Mouse (Mus musculus) left cerebral cortex, adult 11 months (tissue): ENCODE results near the gene Ppfibp2.

Experiments
- DNase-seq: peaks from one replicate; pipeline ENCODE4 v3.0.0; 2022; ENCODE audit warnings: low spot score

Gene Ppfibp2

DNA sequence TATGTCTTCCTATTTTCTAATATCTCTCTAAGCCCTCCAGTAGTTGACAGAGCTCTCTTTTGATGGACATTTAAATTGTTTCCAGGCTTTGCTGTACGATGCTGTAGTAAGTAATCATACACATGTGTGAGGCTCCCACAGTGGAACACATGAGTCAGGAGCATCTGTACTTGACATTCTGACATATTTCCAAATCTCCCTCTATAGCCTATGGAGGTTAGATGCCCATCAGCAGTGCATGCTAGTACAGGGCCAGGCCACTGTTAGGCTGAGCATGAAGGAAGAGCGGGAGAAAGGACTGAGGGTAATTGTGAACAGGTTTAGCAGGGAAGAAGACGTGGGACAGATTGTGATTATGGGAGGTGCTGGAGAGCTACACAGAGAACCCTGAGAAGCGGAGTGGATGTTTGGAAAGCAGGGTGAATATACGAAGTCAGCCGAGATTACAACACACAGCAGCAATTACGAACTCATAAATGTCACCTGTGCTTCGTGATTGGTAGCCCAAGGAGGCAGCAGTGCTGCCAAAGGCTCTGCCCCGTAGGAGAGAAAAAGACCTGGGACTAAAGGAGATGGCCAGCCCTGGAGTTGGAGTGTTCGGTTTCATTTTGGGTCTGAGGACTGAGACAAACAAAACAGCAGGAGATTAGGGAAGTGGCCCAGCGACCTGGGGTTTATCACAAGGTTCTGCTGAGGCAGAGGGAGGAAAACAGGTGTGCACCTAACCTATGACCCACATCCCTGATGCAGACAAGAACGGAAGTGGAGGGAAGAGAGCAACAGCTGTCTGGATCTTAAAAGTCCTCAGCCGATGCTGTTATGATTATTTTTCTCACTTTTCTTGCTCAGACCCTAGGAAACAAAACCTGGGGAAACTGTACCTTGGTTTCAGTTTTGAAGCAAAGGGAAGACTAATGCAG, 107.7 kb downstream of the Ppfibp2 start:
- no peak for DNase-seq

DNA sequence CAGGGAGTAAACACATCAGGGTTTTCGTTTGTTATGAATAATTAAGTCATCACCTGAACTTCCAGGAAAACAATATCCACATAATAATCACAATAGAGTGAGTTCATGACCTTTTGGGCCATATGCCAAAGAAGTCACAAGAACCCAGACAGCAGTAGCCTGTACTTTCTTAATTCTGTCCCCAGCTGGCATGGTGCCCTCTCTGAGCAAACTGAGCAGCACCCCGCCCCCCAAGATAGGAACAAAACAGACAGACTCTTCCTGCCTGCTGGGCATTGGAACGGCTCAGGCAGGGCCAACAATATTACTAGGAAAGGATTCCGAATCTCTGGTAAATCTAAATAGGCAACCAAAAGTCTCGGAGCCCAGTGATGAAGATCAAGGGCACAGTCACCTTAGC, 110.9 kb downstream of the Ppfibp2 start:
- no peak for DNase-seq

DNA sequence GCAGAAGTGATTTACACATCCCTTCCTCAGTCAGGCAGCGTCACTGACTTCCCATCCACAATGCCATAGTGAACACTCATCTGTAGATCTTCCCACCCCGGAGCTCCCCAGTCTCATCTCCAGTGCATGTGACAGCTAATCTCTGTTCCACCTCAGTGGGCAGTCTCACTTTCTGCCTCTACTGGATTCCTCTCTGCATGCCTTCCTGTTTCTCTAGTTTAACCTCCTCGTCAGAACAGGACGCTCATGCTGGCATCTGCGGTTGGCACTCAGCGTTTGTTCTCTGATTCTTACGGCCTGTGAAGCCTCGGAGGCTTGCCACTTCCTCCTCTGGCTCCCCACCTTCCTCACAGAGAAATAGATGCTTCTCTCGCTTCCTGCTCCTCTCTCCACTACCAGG, 112.6 kb downstream of the Ppfibp2 start:
- no peak for DNase-seq

DNA sequence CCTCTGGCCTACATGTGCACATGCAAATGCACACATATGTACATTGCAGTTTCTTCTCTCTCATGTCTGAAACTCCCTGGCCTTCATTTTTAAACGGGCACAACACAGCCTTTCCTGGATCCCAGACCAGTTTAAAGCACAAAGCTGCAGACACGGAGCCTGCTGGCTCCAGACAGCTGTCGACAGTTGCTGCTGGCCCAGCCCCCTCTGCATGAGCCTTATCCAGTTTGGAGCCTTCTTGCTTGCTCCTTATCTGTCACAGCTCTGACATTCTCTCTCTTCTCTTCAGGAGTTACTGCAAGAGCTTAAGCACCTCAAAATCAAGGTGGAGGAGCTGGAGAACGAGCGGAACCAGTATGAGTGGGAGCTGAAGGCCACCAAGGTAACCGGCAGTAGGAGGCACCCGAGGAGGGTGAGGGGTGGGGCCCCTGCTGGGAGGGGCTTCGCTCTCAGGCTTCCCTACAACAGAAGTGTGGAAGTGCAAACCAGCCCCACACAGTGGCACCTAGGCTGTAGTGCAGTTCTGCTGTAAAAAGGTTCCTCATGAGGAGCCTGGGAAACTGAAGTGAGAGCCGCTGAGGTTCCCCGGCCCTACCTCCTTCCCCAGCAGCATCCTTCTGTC, 113.6 kb downstream of the Ppfibp2 start:
- DNase-seq, result peak; percentile 59

DNA sequence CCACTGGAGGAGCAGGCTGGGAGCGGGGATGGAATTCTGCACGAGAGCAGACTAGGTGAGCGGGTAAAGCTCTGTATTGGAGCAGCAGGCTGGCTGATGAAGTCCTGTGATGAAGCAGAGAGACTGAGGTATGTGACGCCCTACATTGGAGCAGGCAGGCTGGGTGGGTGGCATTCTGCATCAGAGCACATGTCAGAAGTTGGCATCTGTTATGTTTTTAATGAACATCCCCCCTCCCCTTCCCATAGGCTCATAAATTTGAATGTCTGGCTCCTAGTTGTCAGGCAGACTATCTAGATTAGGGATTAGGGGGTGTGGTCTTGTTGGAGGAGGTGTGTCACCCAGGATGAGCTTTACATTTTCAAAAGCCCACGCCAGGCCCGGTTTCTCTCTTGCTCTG, 117.7 kb downstream of the Ppfibp2 start:
- no peak for DNase-seq

DNA sequence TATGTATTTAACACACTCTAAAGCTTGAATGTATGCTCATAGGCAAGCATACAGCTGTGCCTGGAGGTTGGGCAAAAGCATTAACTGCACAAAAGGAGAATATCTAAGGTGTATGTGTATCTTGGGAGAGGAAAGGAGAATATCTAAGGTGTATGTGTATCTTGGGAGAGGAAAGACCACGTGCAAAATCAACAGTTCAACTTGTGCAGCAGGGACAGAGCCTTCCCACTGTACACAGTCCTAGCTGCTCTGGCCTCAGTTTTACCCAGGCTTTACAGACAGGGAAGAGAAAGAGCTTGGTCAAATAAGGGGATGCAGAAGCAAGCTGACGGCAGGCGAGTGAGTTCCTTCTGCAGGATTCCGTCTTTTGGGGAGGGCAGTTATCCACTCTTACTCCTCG, 119.1 kb downstream of the Ppfibp2 start:
- no peak for DNase-seq

DNA sequence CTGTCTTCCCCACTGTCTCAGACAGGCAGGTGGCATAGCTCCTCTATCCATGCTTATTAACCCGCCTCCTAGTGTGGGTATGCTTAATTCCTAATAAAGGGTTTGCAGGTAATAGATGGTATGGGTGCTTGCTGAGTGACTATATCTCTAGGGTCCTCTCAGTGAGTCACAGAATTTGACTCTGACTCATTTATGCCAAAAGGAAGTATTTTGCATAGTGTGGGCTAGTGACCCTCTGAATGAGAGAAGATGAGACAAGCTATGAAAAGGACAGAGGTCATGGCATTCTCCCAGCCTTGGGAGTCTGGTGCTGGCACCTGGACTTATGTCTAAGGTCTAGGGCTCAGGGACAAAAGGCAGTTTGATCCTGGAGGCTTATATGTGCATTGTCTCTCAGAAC, 125.8 kb downstream of the Ppfibp2 start:
- DNase-seq, result no peak

DNA sequence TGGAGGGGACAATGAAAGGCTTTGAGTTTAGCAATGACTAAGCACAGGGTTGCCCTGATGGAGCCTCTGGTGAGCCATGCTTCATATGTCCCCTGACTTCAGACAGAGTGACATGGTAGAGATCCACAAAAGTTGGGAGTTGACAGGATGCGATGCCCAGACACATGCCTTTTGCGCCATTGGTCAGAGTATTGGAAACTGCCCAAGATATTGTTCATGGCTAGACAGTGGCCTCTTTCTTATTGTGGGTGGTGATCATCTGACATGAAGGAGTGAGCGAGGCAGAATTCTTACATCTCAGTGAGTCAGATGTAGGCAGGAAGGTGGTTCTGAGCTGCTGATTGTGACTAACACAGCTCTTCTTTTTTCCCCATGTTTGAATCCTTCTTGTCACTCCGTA, 127.5 kb downstream of the Ppfibp2 start:
- DNase-seq, result no peak

DNA sequence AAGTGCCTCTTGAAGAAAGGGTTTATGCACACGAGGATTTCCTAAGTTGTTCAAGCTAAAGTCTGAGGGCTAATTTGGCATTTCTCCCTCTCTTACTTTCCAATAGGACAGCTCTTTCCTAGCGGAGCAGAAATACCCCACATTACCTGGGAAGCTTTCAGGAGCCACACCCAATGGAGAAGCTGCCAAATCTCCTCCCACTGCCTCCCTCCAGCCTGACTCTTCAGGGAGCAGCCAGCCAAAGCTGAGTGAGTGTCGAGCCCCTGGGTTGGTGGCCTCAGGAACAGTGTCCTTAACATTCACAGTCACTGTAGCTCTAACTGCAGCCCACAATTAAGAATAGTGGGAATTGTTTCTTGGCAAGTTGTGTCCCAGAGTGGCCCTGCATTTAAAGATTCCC, 132.5 kb downstream of the Ppfibp2 start:
- no peak for DNase-seq

DNA sequence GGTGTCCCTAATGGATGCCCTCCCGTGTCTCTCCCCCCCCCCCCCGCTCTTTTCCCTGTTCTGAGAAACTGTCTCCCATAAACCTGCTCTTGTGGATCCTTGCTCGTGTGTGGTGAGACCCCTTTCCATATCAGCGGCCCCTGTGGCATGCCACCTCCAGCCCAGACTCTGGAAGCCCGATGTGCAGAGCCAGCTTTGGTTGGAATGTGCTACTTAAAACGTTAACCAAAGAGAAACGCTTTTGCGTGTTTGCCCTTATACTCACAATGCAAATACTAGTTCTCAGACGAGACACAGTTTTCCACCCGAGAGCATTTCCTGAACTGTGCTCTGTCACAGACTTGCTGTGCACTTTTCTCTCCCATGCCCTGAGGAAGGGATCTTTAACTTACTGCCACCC, 135.6 kb downstream of the Ppfibp2 start:
- DNase-seq, result no peak

DNA sequence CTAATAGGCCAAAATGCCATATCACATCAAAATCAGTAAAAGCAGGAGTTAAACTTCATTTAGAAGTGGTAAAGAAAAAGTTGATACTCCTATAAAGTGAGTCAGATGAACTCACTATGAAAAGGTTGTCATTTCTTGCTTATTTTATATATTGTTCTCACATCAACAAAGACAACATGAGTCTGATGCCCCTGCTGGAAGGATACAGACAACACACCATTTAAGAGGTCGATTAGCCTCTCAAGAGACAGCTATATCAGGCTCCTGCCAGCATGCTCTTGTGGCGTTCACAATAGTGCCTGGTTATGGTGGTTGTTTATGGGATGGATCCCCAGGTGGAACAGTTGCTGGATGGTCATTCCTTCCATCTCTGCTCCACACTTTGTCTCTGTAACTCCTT, 138.2 kb downstream of the Ppfibp2 start:
- DNase-seq, result no peak

DNA sequence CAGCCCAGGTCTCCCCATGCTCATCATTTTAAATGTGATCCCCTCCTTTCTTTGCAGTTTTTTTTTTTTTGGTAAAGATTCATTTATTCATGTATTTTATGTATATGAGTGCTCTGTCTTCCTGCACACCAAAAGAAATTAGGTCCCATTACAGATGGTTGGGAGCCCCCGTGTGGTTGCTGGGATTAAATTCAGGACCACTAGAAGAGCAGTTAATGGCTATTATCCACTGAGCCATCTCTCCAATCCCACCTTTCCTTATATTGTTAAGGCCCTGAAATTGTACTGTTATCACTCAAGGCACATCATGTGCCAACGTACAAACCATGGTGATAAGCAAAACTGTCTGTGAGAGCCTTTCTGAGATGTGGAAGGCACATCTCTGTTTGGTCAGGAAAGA, 143.7 kb downstream of the Ppfibp2 start:
- DNase-seq, result no peak

DNA sequence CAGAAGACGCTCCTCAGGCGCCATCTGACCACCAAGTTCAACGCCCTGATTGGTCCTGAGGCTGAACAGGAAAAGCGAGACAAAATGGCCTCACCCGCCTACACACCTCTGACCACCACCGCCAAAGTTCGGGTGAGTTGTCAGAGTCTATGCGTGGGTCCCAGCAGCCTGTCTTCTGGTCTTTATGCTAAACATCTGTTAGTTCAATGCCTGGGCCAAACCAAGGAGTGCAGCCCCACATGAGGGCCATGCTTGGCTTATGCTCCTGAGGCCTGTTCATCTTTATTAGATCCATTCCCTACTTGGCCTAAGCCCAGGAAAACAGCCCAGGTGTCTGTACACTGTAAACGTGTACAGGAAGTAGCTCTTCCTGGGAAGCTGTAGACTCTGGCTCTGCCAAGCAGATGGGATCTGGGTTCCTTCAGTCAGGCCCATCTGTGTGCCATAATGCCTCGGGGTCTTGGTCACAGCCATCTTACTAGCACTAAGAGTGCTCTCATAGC, 148.0 kb downstream of the Ppfibp2 start:
- DNase-seq, result no peak

DNA sequence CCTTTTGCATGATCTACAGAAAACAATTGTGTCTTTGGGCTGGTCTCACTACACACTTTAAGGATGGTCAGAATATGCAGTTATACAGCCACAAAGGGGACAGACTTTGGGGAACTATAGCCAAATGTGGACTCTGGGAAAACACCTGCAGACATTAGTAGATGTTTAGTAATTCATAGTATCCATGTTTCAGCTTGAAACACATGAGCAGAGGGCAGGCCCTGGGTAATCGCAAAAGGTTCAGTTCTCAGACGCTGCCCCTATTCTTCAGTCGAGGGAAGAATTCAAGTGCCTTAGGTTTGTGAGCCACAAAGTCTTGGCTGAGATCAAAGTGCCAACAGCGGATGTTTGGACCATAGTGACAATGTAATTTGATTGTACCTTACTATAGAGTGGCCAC, 149.4 kb downstream of the Ppfibp2 start:
- no peak for DNase-seq

DNA sequence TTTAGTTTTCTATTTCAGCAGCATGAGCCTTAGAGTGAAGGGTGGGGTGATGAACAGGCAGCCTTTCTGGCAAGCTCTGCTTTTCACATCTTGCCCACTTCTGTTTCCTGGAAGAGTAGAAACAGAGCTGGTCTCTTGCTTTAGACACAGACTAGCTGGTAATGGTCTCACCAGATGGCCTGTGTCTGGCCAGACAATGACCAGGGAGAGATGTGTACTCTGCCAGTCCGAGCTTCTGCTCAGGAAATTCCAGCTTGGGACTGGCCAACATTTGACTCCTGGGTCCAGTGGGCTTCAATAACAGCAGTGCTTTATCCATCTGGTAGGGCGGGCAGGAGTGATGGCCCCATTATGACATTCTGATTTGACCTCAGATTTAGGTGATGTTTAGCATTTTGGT, 150.1 kb downstream of the Ppfibp2 start:
- DNase-seq, result no peak

DNA sequence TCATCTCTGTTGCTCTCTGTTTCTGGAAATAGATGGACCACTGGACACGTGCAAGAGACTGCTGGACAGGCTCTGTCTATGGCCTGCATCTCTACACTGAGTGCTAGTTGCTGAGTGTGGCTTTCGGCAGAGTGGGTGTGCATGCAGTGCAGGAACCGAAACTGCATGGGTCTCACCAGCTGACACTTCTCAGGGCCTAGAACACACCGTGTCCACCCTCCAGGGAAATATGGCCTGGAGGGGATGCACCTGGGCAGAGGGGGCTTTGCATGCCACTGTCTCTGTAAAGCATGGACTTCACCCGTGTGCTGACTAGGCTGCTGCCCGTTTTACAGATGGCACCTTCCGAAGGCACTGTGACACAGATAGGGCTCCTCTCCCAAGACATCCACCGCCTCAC, 151.0 kb downstream of the Ppfibp2 start:
- no peak for DNase-seq

DNA sequence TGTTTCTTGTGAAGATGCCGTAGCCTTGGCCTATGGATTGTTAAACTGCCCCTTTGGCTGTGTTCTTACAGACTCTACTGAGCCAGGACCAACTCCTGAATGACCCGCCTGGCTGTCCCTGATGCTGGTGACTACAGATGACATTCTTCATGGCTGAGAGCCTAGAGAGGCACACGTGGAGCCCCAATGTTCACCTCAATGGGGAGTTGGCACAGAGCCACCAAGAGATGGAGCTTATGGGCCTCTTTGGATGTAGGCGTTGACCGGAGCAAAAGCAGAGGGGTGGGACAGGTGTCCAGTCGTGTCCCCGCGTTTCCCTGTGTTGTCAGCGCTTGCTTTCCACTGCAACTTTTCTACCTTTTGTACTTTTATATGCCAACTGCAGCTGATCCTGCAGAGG, 152.5 kb downstream of the Ppfibp2 start:
- no peak for DNase-seq

DNA sequence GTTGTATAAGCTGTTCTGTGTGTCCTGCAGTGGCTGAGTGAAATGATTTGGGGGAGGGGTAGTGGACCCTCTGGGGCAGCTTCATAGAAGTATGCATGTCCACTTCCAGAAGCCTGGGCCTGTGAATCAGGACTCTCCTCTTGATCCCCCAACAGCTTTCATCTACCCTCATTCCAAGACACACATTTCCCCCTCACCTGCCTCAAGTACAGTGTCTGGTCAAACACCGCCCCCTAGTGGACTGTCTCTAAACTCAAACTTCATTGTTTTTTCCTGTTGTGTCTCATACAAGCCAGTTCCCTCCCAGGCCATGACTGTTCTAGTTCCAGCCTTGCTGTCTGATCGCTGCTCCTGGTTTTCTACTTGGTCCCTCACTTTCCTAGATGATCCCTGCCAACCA, 152.9 kb downstream of the Ppfibp2 start:
- DNase-seq, result peak; percentile 21

DNA sequence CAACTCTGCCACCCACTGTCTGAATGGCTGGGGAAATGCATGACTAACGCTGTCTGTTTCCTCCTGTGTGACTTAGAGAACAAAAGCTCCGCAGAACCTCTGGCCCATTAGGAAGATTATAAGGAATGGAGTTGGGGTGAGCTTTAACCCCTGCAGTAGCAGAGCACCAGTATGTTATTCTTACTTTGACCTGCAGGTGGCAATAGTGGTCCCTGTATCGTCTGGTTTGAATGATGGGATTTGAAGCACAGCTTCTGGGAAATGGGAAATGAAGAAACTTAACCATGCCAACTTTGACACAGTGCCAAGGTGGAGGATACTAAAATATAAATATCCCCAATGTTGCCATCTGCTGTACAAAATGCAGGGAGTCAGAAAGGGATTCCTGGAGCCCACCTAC, 154.3 kb downstream of the Ppfibp2 start:
- peak; percentile 10 for DNase-seq

DNA sequence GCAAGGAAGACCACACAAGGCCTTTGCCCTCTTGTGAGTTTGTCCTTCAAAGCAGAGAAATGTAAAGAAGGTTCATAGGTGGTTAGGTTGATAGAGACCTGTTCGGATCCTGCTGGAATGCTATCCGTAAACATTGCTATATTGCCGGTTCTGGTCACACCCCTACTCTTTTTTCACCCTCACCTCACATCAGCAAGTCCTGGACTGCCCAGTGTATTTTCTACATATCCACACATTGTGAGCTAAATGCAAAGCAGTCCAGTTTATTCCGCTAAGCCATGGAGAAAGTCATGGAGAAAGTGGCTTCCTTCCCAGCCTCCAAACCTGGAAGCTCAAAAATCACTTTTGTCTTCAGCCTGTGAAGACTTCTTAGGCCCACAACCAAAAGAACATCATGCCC, 154.7 kb downstream of the Ppfibp2 start:
- no peak for DNase-seq

DNA sequence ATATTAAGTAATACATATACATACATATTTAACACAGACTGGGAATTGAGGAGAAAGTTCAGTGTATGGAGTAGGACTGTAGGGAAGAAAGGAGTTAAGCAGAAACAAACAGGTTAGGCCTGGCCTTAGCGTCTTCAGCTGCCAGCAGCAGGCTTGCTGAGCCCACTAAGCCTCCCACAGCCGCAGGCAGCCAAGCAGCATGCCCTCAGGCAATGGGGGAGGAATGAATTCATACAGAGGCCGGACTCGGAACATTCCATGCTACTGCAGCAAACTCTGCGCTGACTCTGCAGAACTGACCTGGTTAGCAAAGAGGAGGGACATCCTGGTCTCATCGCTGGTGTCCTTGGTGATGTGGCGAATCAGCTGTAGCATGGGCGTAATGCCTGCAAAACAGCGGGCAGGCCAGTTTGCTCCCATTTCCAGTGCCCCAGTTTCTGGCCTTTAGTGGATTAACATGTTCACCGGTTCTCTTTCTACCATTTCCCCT, 157.1 kb downstream of the Ppfibp2 start:
- DNase-seq, result no peak

DNA sequence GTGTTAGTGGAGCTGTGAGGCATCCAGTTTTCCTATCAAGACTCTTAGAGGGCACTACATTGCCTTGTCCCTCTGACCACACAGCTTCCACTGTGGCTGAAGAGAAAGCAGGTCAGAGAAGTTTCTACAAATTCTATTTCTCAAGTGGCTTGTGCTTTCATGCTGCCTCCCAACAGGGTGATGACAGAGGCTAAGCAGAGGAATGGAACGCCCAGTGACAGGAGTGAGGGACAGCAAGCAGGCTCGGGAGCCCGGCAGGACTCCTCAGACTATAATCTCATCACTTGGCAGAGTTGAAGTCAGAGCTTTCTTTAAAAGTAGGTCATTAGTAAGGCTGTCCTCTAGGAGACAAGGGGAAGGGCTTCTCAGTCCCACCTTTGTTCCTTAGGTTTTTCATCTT, 160.9 kb downstream of the Ppfibp2 start:
- no peak for DNase-seq

DNA sequence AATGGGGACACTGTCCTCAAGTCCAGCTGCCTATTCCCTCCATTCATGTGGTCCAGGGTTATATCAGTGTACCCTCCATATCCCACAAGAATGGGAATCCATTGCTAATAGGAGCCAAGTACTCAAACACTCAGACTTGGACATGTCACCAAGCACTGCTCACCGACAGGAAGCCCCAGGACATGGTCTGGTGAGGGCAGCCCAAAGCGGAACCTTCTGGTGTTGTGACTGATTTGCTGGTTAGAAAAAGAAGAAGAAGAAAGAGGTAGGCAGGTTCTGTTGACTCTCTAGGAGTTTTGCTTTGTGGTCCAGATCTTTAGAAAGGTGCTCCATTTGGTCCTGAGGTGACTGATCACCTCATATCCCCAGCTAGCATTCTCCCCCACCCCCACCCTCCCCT, 161.7 kb downstream of the Ppfibp2 start:
- DNase-seq, result no peak
